Mouse (Mus musculus) megakaryocyte-erythroid progenitor cell, adult 5-6 weeks (primary cell): ENCODE measurements around the gene Cux2. TPM values are rescaled to one million over a fixed set of nuclear protein-coding genes. Genes with fewer than 3 reads are reported as not detected.

Experiments used
- ATAC-seq: replicated peaks from 2 replicates; pipeline ENCODE4 v1.8.0; 2016; ENCODE audit warnings: mild to moderate bottlenecking, inconsistent platforms; ENCODE audit not compliant: severe bottlenecking, poor library complexity, low FRiP score, low TSS enrichment
- total RNA-seq, 2 experiments: library from RNA; stranded (forward) in 1 of 2; stranded (reverse) in 1 of 2; fragments of 200-1000, 215-1000 nt in 1 of 2; fragments of >200 nt in 1 of 2; fragmentation: Nextera tagmentation in 1 of 2; gene quantifications; 2 replicates each; pipeline ENCODE4 v1.2.3; 2014 to 2017

The Cux2 gene
- total RNA-seq, 2 experiments from 2014 or later, result not detected

DNA sequence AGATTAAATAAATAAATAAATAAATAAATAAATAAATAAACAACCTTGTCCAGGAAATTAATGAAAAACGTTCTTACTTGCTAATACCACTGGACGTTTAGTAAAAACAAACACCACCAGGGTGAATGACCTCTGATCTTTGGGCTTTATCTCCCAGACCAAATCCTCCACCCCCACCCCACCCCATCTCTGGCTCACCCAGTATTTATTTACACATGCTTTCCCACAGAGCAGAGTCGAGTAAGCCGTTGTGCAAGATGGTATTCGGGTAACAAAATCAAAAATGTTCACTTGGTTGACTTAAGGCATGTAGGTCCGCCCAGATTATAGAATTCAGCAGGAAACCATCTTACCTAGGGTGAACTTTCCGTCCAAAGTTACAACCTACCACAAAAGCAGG is 23.6 kb downstream of the Cux2 start:
- ATAC-seq, result no peak

DNA sequence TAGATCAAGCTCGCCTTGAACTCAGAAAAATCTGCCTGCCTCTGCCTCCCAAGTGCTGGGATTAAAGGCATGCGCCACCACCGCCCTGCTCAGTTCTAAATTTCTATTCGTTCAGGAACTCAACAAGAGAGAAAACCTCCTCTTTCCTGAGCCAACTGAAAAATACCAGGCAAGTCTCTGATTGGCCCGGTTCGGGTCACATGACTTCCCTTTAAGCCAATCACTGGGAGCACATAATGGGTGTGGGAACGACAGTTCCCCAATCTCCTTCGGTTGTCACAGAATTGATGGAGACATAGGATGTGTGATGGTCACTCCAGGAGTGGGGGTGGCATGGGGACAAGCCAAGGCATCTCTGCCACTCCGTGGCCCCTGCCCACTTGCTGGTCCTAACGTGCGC is 24.8 kb downstream of the Cux2 start:
- no peak for ATAC-seq

DNA sequence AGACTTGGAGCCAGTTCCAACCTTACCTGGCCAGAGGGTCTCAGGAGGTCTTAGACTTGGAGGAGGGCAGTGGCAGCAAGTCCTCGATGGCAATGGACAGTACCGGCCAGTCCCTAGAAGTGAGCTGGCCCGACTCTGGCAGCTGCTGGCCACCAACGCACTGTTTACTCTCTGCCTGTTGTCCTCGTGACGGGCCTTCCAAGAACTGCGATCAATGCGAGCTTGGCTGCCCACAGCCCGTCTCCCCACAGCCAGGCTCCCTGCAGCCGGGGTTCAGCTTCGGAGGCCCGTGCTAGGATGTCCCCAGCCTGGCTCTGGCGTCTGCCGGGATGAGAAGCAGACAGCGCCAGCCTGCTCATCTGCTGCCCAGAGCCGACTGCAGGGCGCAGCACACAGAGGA is 30.6 kb downstream of the Cux2 start:
- no peak for ATAC-seq

DNA sequence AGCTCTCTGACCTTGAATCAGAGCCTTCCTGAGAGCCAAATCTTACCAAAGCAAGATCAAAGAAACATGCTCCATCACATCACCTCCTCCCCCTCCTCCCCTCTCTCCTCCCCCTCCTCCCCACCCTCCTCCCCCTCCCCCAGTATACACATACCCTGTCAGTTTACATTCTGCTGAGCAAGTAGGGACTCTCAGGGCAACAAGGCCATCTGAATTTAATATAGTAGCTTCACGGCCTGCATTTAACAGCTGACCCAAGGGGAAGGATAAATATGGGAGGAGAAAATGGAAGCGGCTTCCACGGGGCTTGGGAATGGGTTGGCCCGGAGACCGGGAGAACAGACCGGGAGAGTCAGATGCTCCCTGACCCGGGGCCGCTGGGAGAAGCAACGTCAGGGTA is 32.1 kb downstream of the Cux2 start:
- ATAC-seq, result no peak

DNA sequence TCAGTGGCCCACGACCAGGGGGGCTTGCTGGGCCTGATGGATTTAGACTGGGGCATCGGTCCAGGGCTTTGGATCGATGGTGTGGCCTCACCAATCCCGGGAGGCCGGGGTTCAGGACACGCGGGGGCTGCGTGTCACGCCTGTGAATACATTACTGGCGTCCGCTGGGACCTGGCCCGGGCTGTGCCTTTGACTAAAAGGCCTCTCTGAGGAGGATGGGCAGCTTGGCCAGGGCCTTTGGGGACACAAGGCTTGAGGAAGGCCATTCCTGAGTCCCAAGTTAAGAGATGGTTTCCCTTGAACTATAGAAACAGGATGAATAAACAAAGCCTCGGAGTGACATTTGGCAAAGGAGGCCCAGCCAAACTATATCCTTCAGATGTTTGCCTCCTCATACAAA is 32.6 kb downstream of the Cux2 start:
- ATAC-seq, result no peak

DNA sequence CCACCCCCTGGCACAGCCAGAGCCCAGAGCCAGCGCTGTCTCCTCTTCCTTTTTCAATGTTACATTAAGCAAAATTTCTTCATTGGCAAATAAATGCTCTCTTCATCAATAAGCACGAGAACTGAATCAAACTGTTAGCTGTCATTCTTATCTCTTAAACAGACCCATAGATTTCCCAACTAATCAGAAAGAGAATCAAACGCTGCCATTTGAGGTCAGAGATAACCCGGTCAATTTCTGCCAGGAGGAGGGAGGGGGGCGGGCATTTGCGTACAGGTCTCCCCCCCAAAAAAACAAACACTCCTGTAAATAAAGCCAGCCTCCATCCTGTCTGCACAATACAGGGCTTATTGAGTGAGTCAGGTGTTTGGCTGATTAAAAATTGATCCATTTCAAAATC is 33.2 kb downstream of the Cux2 start:
- no peak for ATAC-seq

DNA sequence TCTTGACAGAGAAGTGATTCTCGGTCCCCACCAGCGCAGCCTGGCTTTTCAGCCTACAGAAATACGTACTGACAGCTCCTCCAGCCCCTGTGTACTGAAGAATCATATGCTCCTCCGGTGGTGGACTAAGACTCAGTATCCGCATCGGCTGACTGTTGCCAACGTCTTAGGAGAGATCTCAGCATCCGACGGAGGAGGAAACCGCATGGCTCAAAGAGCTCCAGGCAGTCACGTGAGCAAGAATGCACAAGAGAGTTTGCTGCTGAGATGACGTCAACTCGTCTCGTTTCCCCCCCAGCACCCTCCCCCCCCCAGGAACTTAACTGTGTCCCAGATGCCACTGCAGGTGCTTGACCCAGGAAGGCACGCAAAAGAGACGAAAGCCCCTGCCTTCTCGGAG is 34.8 kb downstream of the Cux2 start:
- ATAC-seq, result no peak

DNA sequence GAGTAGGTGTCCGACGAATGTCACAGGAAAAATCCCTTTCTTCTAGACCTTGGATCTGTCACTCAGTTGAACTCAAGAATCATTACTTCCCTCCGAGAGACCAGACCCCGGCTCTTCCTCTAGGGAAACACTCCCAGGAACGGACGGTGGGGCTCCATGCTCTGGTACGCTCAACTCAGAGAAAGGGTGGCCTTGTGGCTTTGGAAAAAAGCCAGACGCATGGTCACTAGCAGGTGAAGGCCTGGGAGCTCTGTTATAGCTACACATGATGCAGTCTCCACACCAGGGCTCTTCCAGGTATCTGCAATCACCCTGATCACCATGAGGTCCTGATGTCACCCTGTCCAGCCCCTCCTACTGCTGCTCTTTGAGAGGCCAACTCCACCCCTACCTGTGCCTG is 35.2 kb downstream of the Cux2 start:
- no peak for ATAC-seq

DNA sequence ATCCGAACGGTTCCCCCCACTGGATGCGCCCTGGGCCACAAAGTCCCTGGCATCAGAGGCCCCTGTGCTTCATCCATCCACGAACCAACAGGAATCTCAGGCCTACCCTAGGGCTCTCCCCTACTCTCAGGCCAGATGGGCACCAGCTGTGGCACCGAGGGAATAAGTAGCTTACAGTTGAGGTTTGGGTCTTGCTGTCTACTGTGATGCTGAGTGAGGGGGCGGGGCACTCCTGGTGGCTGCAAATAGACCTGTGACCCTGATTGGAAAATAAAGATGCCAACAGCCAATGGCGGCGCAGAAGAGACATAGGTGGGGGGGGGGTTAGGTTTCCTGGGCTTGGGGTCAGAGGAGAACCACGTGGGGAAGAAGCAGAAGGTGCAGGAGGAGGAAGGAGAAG is 38.6 kb downstream of the Cux2 start:
- ATAC-seq, result no peak

DNA sequence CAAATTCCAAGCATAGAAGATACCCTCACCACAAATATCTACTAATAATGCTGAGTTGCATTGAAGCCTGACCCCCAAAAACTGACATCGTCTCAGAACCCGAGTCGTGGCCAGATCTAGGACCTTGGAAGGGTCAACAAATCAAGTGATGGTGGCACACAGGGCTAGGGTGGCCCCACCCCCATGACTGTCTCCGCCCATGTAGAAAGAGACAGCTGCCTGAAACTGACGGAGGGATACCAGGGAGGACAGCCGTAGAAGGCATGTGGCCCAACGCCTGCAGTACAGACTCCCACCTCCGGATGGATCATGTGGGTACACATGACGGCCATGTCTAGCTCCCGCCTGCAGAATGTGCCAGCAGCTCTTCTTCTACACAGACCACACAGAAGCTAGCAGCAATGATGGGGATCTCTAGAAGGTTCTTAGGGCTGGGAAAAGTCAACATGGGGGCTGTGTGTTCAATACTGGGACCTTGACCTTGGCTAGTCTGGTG is 41.9 kb downstream of the Cux2 start:
- no peak for ATAC-seq

DNA sequence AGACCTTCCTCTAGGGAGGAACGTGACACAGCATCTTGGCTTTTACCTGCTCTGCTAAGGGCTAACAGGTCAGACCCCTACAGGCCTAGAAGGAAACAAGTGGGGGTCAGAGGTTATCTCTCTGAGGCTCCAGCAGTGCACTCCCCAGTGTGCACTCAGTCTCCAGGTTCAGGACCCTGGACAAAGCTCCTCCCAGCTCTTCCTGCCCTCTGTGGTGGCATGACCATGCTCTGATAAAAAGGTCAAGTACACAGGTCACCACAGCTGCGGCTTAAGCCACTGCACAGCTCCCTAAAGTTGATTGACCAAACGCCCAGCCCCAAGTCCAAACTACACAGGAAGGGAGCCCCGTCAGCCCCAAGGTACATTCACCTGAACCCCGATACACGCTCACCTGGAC is 46.4 kb downstream of the Cux2 start:
- no peak for ATAC-seq

DNA sequence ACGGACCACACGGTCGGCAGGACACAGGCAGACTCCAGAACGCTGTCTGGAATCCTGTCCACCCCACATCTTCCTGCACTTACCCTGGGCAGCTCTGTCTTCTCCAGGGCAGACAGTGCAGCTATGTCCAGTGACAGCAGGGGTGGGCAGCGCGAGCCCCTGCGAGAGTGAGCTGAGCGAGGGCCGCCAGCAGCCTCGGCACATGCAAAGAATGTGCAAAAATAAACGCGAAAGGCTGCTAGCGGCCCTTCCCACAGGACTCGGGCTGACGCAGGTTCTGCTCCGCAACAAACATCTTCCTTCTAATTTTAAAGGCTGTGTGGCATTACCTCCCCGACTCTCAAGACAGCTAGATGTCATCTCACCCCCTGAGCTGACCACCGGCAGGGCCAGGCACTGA is 47.8 kb downstream of the Cux2 start:
- no peak for ATAC-seq

DNA sequence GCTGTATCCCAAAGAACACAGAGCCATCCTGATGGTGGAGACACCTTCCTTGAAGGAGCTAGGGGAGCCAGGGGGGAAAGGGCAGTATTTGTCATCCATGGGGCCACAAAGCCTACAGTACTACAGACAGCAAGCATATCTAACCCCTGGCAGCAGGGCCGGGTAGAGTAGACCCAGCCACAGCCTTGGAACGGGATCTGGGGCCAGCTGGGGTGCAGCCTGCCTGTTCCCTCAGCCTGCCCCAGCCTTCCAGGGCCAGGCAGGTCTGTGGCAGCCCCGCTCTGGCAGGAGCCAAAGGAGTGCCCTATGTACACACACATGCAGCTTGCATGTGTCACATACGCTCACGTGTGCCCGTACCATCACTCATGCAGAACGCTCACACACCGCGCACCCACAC is 48.6 kb downstream of the Cux2 start:
- no peak for ATAC-seq

DNA sequence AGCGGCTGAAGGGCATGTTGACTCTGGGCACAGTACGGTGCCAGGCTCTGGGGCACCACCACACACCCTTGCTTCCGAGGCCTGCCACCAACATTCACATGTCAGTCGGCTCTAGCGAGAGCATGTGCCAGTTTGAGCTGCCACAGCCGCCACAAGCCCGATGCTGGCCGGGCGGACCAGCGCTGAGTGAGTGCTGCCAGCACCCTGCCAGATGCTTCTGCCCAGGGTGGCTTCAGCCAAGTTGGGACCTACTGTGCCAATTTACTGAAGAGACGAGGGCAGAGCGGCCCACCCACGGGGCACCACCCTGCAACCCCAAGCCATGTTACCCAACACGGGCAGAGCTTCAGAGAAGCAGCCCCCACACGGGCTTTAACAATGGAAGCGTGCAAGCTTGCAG is 49.5 kb downstream of the Cux2 start:
- no peak for ATAC-seq

DNA sequence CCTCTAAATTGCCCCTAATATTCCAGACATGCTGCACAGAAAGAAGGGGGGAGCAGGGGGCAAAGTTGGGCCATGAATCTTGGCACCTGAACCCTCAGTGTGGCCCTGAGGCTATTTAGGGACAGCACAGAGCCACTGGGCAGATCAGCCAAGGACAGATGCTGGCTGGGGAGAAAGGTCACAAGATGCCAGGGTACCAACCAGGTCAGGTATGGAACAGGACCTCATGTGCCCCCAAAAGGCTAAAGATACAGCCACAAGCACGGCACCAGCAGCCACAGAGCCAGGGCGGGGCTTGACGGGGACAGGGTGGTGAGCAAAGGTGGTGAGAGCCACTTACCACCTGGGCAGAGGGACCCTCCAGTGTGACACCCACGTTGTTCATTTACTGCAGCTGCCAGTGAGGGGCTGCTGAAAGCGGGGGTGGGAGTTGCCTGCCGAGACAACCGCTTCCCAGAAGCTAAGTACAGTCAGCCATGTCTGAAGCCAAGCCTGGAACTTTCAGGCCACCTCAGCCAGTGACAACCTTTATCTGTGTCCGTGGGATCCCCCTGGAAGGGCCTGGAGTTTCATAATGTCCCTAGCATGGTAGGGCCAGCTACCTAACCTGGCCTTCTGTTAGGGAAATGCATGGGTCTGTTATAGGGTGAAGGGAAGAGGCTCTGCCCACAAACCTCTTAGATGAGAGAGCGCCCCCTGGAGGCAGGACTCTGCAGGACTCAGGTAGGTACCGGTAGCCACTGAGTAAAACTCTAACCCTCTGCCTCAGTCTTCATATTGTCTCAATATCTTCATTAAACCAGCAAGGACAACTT is 50.7 kb downstream of the Cux2 start:
- no peak for ATAC-seq

DNA sequence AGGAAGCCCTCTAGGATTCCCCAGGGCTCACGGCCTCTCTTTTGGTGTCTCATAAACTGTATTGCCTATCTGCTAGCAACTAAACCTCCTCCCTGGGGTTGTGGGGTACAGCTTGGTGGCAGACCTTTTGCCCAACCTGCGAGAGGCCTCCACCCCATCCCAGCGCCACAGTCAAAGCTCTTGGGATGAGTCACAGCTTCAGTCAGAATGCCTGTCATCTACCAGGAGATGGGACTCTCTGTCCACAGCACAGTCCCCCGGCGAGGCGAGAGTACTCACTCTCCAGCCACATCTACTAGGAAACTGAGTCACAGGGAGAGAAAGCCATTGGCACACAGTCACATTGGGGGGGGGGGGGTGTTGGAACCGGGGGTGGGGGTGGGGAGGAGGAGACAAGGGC is 51.6 kb downstream of the Cux2 start:
- ATAC-seq, result no peak

DNA sequence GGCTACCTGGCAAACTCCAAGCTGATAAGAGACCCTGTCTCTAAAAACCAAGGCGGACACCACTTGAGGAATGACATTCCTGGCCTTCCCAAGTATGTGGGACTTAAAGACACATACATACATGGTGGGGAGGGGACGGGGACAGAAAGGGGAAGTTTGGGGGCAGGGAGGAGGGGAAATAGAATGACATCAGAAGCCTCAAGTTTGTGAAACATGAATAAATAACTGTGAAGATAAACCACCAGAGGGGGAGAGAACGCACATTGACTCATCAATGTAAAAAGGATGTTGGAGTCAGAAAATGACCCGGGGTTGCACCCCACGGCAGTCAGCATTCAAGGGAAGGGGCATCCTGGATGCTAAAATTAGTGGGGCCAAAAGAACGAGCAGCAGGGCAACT is 53.2 kb downstream of the Cux2 start:
- no peak for ATAC-seq

DNA sequence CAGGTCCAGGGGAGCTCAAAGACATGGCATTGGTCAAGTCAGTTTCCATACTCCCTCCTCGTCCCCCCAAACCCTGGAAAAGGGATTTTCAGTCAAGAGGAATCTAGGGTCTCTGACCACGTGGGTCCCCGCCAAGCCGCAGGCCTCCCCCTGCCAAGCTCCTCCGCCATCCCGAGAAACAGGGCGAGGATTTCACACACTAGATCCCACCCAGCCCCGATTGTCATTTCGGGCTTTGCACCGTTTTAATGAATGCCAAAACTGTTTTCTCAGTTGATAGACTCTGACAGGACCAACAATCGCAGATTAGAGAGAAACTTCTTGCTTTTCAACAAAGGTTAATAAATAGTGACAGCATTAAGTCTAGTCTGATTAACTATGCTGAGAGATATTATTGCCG is 55.1 kb downstream of the Cux2 start:
- ATAC-seq, result no peak

DNA sequence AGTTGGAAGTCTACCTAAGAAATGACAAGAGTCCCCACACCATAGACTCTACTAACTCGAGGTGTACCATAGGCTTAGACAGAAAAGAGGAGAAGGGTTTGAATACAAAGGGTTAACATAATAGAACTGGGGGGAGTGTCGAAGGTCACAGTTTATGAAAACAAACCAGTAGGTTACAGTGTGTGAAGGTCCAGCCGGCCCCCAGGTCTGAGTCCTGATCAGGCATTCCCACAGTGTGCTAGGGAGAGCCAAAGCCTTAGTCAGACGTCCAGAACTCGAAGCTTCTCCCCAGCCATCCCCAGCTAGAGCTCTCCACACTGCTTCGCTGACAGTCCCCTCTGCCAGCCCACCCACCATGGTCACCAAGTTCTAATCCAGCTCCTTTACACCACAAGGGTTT is 58.0 kb downstream of the Cux2 start:
- ATAC-seq, result no peak

DNA sequence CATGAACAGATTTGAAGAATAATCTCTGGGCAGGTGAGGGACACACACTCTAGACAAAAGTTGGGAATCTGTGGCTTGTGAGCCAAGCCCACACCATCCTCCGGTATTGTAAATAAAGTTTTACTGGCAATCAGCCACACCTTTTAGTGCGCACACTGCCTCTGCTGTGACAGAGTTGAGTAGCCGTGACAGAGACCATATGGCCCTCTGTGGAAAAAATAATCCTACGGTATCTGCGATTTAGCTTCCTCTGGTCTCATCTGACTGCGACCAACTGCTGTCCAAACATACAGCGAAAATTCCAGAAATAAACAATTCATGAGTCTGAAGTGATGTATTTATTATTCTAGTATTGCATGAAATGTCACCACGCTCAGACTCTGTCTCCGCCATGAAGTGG is 64.0 kb downstream of the Cux2 start:
- no peak for ATAC-seq

DNA sequence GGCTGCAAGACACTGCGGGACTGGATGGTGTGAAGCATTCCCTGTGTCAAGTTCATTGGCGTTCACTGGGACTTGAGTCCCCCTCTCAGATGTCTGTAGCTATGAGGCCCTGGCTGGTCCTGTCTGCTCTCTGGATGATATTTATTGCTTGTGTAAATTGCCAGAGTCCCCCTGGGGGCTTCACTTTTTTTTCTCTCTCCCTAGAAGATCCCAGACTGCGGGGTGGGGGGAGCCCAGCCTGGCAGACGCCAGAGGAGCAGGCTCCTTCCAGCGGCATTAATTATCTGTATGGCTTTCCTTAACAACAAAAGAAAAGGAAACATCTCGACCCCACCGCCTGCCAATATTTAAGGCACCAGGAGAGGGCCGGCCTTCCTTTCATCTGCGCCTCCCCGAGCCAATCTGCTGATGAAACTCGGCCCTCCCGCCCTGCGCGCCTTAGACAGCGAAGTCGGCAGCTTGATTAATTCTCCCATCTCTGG is 68.2 kb downstream of the Cux2 start:
- no peak for ATAC-seq

DNA sequence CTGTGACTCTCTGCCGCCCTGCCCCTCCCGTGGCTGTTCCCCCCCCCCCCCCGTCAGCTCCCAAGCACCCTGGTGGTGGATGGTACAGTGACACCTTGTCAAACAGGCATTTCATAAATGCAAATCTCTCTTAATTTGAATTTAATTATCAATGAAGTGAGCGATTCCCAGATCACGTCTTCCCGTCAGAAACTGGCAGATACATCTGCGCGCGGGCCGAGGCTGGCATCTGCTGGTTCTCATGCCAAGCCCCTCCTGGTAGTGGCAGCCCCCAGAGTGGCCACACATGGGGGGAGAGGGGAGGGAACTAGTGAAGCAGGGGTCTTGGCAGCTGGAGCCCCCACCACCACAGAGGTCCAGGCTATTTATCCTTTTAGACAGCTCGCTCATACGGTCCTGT is 73.6 kb downstream of the Cux2 start:
- ATAC-seq, result no peak
